23 mouse cellular contexts compared by ENCODE assay signal in the genomic region with DNA sequence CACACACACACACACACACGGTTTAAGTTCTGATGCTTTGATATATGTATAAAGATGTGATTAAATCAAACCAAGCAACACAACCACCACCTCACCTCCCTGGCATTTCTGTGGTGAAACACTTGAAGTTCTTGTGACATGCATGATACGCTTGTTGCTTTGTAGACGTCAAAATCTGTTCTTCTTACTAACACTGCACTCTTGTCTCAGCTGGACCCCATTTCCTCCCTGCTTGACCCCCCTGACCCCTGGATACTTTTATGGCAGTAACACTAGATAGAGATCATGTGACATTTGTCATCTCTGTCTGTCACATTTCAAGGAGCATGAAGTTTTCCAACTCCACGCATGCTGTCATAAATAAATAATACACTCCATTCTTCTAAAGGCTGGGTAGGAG. TPM values are rescaled to one million over a fixed set of nuclear protein-coding genes. Genes with fewer than 3 reads are reported as not detected.
DNase-seq lines count a peak whose midpoint lies in the region; ATAC-seq lines count a peak whose summit lies in the region.
"Had no signal": no experiment of that assay in that cellular context is flagged by ENCODE, and none has a peak within 500 bp of the region (broad histone marks: within the 10 kb centered on the region; RNA-seq: fewer than 3 reads in every experiment).

No protein-coding gene starts in this region.

- no peak overlapping the region for H3K4me3 ChIP-seq in hindbrain, embryonic 10.5 days
- no peak overlapping the region for H3K4me3 ChIP-seq in hindbrain, embryonic 11.5 days (ENCODE audit: low read depth, low read length)
- no peak overlapping the region for H3K4me3 ChIP-seq in lung, embryonic 15.5 days
- no peak overlapping the region for H3K4me3 ChIP-seq in heart, embryonic 10.5 days
- H3K4me3 ChIP-seq: heart, embryonic 12.5 days; hindbrain, embryonic 12.5 days; left cerebral cortex, adult 2 months; limb, embryonic 15.5 days; stomach, embryonic 15.5 days had no signal

- H3K27me3 ChIP-seq in hindbrain, embryonic 10.5 days (ENCODE audit: insufficient read depth, poor library complexity, severe bottlenecking), result no peaks in the 10 kb centered on the region
- no peaks in the 10 kb centered on the region for H3K27me3 ChIP-seq in hindbrain, embryonic 11.5 days (ENCODE audit: control insufficient read depth, insufficient read depth, low read length)
- no peaks in the 10 kb centered on the region for H3K27me3 ChIP-seq in lung, embryonic 15.5 days
- no peaks in the 10 kb centered on the region for H3K27me3 ChIP-seq in heart, embryonic 10.5 days (ENCODE audit: insufficient read depth, poor library complexity, severe bottlenecking)
- H3K27me3 ChIP-seq: heart, embryonic 12.5 days; hindbrain, embryonic 12.5 days; limb, embryonic 15.5 days; stomach, embryonic 15.5 days had no signal

- peak overlapping the region; percentile 63; the same call in 1 of the 2 replicates for H3K27ac ChIP-seq in hindbrain, embryonic 10.5 days
- no peak overlapping the region for H3K27ac ChIP-seq in hindbrain, embryonic 11.5 days (ENCODE audit: low read depth, low read length)
- H3K27ac ChIP-seq in lung, embryonic 15.5 days, result 0 out of 2 replicates have a peak overlapping the region, but pooled peaks have one; percentile 81
- no peak overlapping the region for H3K27ac ChIP-seq in heart, embryonic 10.5 days
- H3K27ac ChIP-seq: hindbrain, embryonic 12.5 days; left cerebral cortex, adult 2 months; limb, embryonic 15.5 days; liver, embryonic 14.5 days; macrophage; stomach, embryonic 15.5 days had no signal

- H3K9me3 ChIP-seq in hindbrain, embryonic 10.5 days, result no peaks in the 10 kb centered on the region
- H3K9me3 ChIP-seq in hindbrain, embryonic 11.5 days (ENCODE audit: control insufficient read depth, low read length), result no peaks in the 10 kb centered on the region
- H3K9me3 ChIP-seq in lung, embryonic 15.5 days, result no peaks in the 10 kb centered on the region
- H3K9me3 ChIP-seq in heart, embryonic 10.5 days, result no peaks in the 10 kb centered on the region
- H3K9me3 ChIP-seq: hindbrain, embryonic 12.5 days; limb, embryonic 15.5 days; stomach, embryonic 15.5 days had no signal

- no peak overlapping the region for H3K9ac ChIP-seq in hindbrain, embryonic 11.5 days (ENCODE audit: low read depth, low read length)
- H3K9ac ChIP-seq in lung, embryonic 15.5 days, result no peak overlapping the region
- H3K9ac ChIP-seq: heart, embryonic 12.5 days; hindbrain, embryonic 12.5 days; limb, embryonic 15.5 days; liver, embryonic 14.5 days; stomach, embryonic 15.5 days had no signal

- H3K4me2 ChIP-seq in hindbrain, embryonic 11.5 days (replicated peaks; ENCODE audit: low read depth, low read length), result no peak overlapping the region
- no peak overlapping the region for H3K4me2 ChIP-seq in lung, embryonic 15.5 days
- H3K4me2 ChIP-seq: heart, embryonic 12.5 days; hindbrain, embryonic 12.5 days; limb, embryonic 15.5 days; midbrain, embryonic 11.5 days; stomach, embryonic 15.5 days had no signal

- no peaks in the 10 kb centered on the region for H3K36me3 ChIP-seq in hindbrain, embryonic 10.5 days
- no peaks in the 10 kb centered on the region for H3K36me3 ChIP-seq in hindbrain, embryonic 11.5 days (ENCODE audit: control insufficient read depth, insufficient read depth, low read length)
- H3K36me3 ChIP-seq in lung, embryonic 15.5 days, result no peaks in the 10 kb centered on the region
- H3K36me3 ChIP-seq in heart, embryonic 10.5 days, result no peaks in the 10 kb centered on the region
- H3K36me3 ChIP-seq: heart, embryonic 12.5 days; hindbrain, embryonic 12.5 days; limb, embryonic 15.5 days; stomach, embryonic 15.5 days had no signal

- WGBS in hindbrain, embryonic 10.5 days, result 54% methylated on average over 4 of the region's 4 CpGs
- WGBS in hindbrain, embryonic 11.5 days, result 48% methylated on average over 4 of the region's 4 CpGs
- WGBS in lung, embryonic 15.5 days, result 50% methylated on average over 4 of the region's 4 CpGs
- whole genome bisulfite sequencing in heart, embryonic 10.5 days, result 62% methylated on average over 4 of the region's 4 CpGs

- H3K4me1 ChIP-seq in hindbrain, embryonic 10.5 days (replicated peaks), result peaks cover 39% of the 10 kb centered on the region
- H3K4me1 ChIP-seq in hindbrain, embryonic 11.5 days (replicated peaks; ENCODE audit: control insufficient read depth, insufficient read depth, low read length), result 0 out of 2 replicates have a peak, but pooled peaks cover 5% of the 10 kb centered on the region
- peaks cover 42% of the 10 kb centered on the region for H3K4me1 ChIP-seq in lung, embryonic 15.5 days
- peaks cover 25% of the 10 kb centered on the region for H3K4me1 ChIP-seq in heart, embryonic 10.5 days

- peak; percentile 34 for DNase-seq in hindbrain, embryonic 10.5 days (ENCODE audit: low spot score)
- DNase-seq in hindbrain, embryonic 11.5 days (ENCODE audit: low spot score), result no peak
- DNase-seq in lung, postnatal 4 days, result no peak
- peak; percentile 49 for DNase-seq in NIH3T3 (ENCODE audit: low read depth)
- DNase-seq in embryo, embryonic 9.5 days (ENCODE audit: extremely low spot score), result peak; percentile 58
- DNase-seq in heart, embryonic 10.5 days (ENCODE audit: low spot score), result no peak
- DNase-seq in frontal cortex, postnatal 36 days (ENCODE audit: low spot score in 2 of 2), result no peak
- DNase-seq: adrenal gland, postnatal 25 days; cerebellum, adult 8-10 months; gastrocnemius, postnatal 10 days; heart, postnatal 10 days; thymus, postnatal 25 days had no signal

- no peak for ATAC-seq in hindbrain, embryonic 11.5 days (ENCODE audit: low FRiP score)
- no peak for ATAC-seq in lung, embryonic 15.5 days (ENCODE audit: borderline replicate concordance, extremely low read depth, low FRiP score, low TSS enrichment)
- ATAC-seq: forebrain, embryonic 14.5 days; intestine, postnatal 0 days had no signal

RNA-seq across cellular contexts. Expression of a gene that starts 59.7 kb away (rescaled TPM):
- 48.0 and 50.6 TPM in 2 replicates for polyA plus RNA-seq in hindbrain, embryonic 10.5 days (2016; fragmentation: Nextera tagmentation; extraction: Ambion mirVana)
- 46.8 and 48.5 TPM in 2 replicates for polyA plus RNA-seq in hindbrain, embryonic 11.5 days (2014; fragmentation: Nextera tagmentation; extraction: Ambion mirVana)
- polyA plus RNA-seq in lung, embryonic 15.5 days (2015; fragmentation: Nextera tagmentation; extraction: Ambion mirVana), result 107 and 115 TPM in 2 replicates
- 16.9 and 30.5 TPM in 2 replicates for polyA plus RNA-seq in heart, embryonic 10.5 days (2016; fragmentation: Nextera tagmentation; extraction: Ambion mirVana)
- polyA plus RNA-seq: macrophage had no signal

Comparison
In these comparisons a context has a peak if more than half of its experiments do, and no peak if none do; other contexts are left out.
1. DNase-seq: peak in hindbrain, embryonic 10.5 days (single experiment), NIH3T3 (single experiment) and embryo, embryonic 9.5 days (single experiment); none in hindbrain, embryonic 11.5 days (single experiment), lung, postnatal 4 days (0 of 2), heart, embryonic 10.5 days (single experiment) and frontal cortex, postnatal 36 days (0 of 2).
2. H3K27ac ChIP-seq: peak in hindbrain, embryonic 10.5 days (single experiment) and lung, embryonic 15.5 days (single experiment); none in hindbrain, embryonic 11.5 days (single experiment) and heart, embryonic 10.5 days (single experiment).